Mouse (Mus musculus) liver, postnatal 0 days (tissue): ENCODE data around the gene Kcnq4.

ENCODE experiments used
- CTCF ChIP-seq: sonication (generic); IDR thresholded peaks from 2 replicates; pipeline ENCODE4 v1.5.1; 2016; ENCODE audit warnings: antibody characterized with exemption, low read depth
- EP300 ChIP-seq: IDR thresholded peaks from 2 replicates; pipeline ENCODE4 v1.6.1; 2016; ENCODE audit warnings: antibody characterized with exemption, low read depth, mild to moderate bottlenecking

DNA sequence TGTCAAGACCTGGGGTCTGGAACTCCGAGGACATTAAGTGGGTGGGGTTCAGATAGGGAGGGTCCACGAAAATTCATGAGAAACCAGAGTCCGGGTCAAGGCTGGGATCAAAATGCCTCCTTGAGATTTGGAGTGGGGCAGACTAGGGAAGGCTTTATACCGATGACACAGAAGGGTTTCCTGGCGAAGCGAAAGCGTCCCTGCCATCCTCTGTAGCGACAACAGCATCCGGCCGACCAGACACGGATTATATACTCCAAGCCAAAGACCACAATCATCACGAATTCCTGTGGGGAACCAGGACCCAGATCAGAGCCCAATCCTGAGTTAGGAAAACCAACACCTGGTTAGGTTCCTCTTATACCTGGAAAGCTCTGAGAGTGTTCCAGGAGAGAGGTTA is 31.6 kb downstream of the Kcnq4 start:
- TF ChIP-seq CTCF (no peak), EP300 (no peak)
